Mouse (Mus musculus) v-Abl transformed pro-B cells (cell line): ENCODE data around the gene Esyt3.

Source experiments
- in situ Hi-C, 2 experiments: fragments of 400-800 bp; cut with MboI; formaldehyde crosslinking; loops; one replicate each; pipeline ENCODE4 v1.15.1; 2025; ENCODE audit not compliant: unreplicated experiment in 2 of 2

The Esyt3 gene

DNA sequence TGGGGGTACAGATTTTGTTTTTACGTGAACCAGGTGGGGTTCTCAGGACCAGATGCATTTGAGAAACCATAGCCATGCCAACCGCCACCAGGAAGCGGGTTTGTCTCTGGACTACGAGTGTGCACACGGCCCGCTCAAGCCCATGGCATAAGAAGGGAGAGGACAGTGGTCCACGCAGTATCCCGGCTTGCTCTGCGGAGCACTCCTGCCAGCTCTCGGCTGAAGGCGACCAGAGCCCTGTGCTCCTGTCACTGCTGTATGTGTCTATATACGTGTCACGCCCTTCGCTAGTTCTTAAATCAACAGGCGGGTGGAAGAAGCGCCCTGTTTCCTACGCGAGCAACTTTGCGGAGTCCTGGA, 816 bp downstream of the Esyt3 start:
- in situ Hi-C loops, result no loop called here

- in situ Hi-C loops, result no loop called here
Observed at GRCm38 (mm10) chr9:99355971-99356370, 2.4 kb downstream of the Esyt3 start.

- in situ Hi-C loops, result no loop called here
Observed at GRCm38 (mm10) chr9:99354796-99355195, 3.6 kb downstream of the Esyt3 start.

DNA sequence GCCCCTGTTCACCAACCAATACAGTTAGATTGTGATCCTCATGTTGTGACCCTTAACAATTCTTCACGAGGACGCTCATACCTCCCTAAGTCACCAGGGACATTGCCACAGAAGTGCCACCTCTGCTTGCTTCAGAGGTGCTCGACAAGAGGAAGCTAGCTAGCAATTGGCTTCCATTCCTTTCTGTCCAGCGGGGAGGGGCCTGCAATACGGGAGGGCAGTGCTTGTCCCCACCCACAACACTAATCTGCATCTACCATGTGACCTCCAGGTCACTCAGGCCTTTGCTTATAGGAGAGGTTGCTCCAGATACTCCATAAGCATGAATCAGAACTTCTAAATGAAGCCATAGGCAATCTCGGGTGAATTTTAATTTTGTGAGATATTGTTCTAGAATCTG, 5.0 kb downstream of the Esyt3 start:
- in situ Hi-C loops, result no loop called here

DNA sequence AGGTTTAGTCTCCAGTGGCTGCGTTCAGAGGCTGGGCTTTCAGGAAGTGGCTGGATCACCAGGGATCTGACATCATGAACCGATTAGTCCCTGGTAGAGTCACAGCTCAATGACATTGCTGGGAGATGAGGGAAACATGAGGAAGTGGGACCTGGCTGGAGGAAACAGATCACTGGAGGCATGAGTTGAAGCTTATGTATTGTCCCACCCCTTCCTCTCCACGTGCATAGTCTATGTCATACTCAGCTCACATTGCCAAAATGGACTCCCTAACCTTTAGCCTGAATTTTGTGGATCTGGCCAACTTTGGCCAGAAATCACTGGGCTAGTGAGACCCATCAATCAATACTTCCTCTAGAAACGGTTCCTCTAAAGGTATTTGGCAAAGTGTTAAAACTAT, 5.4 kb downstream of the Esyt3 start:
- in situ Hi-C loops, result no loop called here

DNA sequence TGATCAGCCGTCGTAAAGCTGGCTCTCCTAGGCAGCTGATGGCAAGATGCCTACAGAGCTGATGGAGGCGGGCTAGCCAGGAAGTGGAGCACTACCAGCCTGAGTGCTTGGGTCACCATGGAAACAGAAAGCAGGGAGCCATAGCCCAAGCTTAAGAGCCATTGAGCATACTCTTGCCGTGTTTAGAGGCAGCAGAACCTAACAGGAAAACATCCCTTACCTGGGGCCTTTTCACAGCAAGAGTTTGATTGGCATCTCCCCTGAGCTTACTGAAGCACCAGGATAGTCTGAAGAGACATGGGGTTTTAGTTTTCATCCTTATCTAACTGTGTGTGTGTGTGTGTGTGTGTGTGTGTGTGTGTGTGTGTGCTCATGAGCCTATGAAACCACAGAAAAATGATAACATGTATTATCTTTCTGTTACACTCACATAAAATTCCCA, 13.0 kb downstream of the Esyt3 start:
- in situ Hi-C loops, result no loop called here

GRCm38 (mm10) chr9:99341600-99341999, 16.8 kb downstream of the Esyt3 start:
- in situ Hi-C loops, result no loop called here

- in situ Hi-C loops, result no loop called here
Observed at GRCm38 (mm10) chr9:99340126-99340525, 18.2 kb downstream of the Esyt3 start.

GRCm38 (mm10) chr9:99339182-99339581, 19.2 kb downstream of the Esyt3 start:
- in situ Hi-C loops, result no loop called here

DNA sequence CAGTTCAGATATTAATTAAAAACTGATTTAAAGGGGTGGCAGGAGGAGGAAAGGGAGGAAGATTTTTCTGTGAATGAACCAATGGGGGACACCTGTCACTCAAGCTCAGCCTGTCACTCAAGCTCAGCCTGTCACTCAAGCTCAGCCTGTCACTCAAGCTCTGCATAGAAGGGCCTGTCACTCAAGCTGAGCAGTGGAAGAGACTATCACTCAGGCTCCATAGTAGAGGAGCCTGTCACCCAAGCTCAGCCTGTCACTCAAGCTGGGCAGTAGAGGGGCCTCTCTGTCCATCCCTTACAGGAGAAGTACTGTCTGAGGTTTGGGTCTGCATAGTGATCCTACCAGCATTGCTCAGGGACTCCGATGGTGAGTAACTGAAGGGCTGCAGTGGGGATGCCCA, 20.1 kb downstream of the Esyt3 start:
- in situ Hi-C loops, result no loop called here

GRCm38 (mm10) chr9:99336538-99336937, 21.8 kb downstream of the Esyt3 start:
- in situ Hi-C loops, result no loop called here

DNA sequence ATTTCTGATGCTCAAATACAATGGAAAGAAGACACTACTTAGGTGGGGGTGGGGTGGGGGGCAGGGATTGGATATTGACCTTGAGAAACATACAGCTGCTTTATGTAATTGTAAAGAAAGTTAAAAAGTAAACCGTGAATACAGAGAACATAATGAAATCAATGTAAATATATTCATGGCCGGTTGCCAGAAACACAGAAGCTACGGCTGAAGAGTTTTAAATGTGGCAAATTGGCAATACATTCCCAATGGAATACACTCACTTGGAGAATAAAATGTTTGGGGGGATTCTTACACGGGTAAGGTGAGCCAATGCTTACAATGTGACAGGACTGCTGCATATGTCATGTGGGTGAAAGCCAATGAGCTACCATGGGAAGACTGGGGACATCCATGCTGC, 31.5 kb downstream of the Esyt3 start:
- in situ Hi-C loops, result no loop called here

DNA sequence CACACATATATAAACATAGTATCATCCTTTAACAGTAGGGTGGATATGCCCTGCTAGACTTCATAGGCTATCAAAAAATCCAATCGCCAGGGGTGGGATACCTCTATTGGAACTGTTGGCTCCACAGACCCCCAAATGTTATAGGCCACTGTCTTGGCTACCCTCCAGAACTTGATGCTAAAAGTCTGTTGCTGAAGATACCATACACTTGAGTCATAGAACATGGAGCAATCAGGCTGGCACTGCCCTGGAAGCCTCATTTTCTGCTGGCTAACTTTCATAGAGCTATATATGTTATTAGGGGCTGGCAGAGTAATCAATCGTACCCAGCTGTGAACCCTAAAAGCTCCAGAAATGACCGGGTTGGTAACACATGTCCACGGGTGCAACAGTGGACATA, 32.4 kb downstream of the Esyt3 start:
- in situ Hi-C loops, result no loop called here

DNA sequence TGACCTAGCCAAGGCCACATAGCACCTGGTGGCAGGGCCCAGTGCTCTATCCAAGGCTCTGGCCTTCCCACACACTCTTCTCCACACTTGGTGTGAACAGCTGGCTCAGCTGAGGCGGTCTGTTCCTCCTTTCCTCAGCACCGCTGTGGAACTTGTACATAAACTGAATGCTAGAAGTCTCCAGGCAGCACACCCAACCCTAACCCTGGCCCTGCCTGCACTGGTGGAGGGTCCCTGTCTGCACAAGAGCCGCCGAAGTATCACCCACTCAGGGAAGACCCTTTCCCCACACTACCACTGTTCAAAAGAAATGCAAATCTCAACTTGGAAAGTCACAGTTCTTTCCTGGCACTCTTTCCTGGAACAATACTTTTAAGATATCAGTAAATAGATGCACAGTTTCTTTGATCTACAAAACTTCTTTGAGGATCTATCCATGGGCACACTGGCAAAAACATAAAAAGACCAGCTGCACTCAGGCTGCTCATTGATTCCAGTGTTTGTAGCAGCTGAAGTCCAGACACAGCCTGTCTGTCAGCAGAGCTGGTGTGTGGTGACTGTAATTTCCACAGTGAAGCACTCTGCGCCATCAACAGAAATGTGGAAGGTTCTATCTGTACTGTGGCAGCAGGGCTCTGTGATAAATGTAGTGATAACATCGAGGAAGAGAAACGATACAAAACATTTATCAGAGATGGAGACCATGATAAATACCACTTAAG, 33.0 kb downstream of the Esyt3 start:
- in situ Hi-C loops, result no loop called here

GRCm38 (mm10) chr9:99320006-99320405, 38.4 kb downstream of the Esyt3 start:
- in situ Hi-C loops, result no loop called here

DNA sequence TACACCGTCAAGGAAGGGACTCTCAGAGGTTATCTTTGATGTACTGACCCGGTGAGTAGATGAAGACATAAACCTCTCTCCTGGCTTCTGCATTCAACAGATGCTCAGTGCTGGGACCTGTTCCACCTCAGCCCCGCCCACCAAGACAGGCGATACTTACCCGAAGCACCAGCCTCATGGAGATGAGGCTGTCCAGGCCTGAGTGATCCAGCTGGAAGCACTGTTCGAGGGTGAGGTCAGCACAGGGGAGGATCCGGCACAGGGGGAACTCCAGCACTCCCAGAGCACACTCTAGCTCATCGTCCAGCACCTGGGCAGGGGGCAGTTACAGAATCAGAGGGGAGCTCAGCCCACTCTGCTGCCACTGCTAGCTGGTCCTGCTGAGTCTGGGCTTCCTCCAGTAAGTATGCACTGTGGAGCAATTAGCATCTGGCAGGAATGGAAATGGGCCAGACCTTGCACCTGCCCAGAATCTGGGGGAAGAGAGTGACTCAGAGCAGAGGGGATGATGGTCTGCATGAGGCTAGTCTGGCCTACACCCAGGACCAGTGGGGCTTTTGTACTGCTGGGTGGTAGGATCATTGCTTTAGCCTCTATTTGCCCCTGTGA, 38.9 kb downstream of the Esyt3 start:
- in situ Hi-C loops, result no loop called here

DNA sequence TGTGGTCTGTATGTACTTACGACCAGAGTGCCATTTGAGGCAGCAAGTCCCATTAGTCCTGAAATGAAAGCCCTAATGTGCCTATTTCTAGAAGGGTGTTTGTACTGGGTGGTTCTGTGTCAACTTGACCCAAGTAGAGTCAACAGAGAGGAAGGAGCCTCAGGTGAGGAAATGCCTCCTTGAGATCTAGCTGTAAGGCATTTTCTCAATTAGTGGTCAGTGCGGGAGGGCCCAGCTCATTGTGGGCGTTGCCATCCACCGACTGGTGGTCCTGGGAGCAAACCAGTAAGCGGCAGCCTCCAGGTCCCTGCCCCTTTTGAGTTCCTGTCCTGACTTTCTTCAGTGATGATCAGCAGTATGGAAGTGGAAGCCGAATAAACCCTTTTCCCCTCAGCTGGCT, 52.1 kb downstream of the Esyt3 start:
- in situ Hi-C loops, result no loop called here

GRCm38 (mm10) chr9:99304296-99304695, 54.1 kb downstream of the Esyt3 start:
- in situ Hi-C loops, result no loop called here
